Mouse (Mus musculus) thymus, postnatal 14 days (tissue): ENCODE data around the gene Tmem132b.

Source experiments
- DNase-seq: peaks from one replicate; pipeline ENCODE4 v3.0.0; 2021

Gene Tmem132b

DNA sequence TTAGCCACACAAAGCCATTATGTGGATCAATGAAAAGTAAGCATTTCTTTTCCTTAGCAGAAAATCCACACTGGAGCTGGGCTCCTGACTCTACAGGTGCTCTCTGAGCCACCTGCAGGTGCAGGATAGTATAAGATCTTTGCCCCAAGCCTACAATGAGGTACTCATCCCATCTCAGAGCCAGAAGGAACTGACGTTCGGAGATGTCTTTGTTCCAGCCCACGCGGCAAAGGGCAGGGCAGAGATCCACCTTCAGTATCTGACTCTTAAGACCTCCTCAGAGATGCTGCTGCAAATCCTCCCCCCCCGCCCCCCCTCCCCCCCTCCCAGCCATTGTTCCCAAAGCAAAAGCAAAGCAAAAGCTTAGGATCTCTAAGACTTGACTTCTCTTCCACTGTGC, 268.0 kb downstream of the Tmem132b start:
- no peak for DNase-seq

DNA sequence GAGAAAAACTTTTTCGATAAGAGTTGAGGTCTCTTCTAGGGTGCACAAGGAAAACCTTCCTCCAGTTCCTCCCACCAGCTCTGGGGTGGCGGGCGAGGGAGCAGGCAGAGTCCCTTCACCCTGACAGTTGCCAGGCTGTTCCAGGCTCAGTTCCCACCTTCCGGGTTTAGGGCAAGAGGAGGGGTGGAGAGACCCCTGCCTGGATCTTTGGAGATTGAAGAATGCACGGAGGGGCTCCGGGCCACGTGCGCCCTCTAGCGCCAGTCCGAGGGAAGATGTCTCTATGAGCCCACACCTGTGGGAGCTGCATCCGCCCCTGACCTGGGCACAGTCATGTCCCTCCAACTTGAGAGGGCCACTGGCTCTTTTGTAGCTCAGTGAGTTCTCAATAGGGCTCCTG, 268.5 kb downstream of the Tmem132b start:
- DNase-seq: no peak

DNA sequence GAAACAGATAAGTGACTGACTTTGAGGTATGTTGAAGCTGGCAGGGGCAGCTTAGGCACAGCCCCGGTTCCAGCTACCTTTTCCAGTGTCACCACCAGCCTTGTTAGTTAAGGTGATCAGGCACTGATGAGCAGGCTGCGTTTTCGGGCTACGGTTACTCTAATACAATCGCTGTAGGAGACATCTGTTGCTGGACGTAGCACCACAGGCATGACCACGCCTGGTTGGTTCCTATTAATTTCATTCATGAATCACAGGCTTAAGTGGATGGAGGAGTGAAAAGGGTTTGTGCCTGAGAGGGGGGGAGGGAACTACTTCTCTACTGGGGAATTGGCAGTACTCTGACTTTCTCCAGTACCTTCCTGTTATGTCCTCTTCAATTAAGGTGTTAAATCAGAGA, 271.2 kb downstream of the Tmem132b start:
- DNase-seq: no peak

DNA sequence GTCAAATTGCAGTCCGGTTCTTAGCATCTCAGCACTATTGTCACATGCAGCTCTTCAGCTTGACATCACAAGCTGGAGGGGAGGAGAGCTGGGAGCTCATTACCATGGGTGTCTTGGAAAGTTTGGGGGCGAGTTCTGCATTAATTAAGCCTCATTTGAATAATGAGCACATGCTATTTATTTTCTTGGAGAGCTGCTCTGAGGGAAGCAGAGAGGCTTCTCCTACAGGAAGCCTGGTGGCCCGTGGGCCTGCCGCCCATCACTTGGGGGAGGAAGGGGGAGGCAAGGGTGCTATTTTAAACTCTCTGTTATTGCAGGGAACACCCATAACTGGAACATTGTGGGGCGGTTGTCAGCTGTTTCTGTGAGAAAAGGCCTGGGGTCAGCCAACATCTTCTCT, 273.8 kb downstream of the Tmem132b start:
- no peak for DNase-seq

DNA sequence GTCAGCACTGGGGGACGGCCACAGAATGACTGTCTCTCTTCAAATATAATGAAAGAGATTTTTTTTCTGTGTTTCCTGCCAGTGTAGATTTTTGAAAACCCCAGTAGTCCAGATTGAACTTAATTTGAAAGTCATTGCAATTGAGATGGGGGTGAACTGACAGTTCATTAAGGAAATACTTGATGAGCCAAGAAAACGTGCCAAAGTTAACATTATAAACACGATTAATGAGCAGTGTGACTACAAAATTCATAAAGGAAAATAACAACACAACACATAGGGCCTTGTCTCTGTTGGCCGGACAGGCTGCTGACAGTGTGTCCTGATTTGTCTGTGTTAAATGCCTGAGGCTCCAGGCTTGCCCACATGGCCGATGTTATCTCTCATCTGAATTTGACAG, 276.3 kb downstream of the Tmem132b start:
- no peak for DNase-seq

DNA sequence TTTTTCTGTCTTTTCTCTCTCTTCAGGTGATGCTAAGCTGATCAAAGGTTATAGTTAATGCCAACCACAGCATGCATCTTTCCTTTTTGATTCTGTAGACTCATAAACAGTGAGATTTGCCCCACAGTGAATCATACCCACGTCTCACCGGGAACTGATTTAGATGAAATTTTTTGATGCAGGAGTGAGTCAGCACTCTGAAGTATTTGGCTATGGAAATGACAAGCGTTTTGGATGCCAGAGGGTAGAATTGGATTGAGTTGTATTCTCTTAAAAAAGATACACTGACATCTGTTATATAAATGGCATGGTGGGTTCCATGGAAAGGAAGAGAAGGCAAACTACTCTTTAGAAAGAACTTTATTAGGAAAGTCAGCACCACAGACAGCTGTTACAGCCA, 297.8 kb downstream of the Tmem132b start:
- no peak for DNase-seq

DNA sequence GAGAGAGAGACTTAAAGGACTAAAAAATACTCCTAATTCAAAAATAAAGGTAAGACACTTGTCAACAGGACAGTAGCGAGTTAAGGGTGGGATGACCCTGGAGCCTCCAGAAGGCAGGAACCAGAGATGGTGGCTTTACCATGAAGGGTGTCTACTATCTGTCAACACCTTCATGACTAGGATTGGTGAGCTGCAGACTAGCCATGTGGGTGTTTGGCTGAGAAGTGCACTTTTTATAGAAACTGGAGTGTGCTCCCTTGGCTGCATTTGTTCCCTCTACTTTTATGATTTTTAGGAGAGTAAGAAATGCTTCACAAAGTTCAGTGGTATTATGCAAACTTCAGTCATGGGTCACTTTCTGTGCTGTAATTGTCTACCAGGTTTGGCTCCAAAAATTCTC, 304.3 kb downstream of the Tmem132b start:
- DNase-seq: no peak

DNA sequence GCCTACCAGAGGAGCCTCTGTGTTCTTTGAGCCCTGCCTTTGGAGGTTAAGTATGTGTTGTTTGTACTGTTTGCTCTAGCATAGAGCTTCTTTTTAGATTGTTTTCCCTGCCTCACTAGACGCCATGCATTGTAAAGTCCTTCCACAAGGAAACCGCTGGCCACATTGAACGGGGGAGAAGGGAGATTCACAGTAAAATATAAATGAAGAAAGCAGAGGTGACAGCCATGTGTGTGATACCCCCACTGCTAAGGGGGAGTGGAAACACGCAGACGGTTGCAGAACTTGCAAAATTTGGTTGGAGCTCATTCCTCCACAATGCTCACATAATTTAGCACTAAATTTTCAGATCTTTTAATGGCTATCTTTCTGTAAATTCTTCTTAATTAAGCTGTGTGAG, 305.2 kb downstream of the Tmem132b start:
- no peak for DNase-seq
